Mouse (Mus musculus): ENCODE measurements around the gene Rnf182. TPM values are rescaled to one million over a fixed set of nuclear protein-coding genes. Genes with fewer than 3 reads are reported as not detected.

The Rnf182 gene
- polyA plus RNA-seq, 1 experiment: 0.47 TPM

DNA sequence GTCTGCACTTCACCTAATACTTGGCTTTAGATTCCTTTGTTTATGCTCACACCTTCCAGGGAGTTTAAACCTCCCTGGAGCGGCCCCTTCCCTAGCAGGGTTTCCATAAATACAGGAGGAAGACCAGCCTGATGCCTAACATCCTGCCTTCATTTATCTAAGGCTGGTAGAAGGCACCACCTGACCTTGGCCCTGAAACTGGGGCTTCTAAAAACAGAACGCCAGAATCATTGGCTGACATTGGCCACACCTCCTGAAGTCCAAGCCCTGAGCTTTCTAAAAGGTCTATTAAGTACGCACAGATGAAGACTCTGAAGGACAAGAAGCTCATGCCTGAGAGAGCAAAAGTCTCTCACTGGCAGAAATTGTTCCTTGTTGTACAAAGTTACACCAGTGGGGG, 94.0 kb downstream of the Rnf182 start:
- H3K4me3 ChIP-seq (ENCODE audit: insufficient read depth, low read length): no peak overlapping the region

DNA sequence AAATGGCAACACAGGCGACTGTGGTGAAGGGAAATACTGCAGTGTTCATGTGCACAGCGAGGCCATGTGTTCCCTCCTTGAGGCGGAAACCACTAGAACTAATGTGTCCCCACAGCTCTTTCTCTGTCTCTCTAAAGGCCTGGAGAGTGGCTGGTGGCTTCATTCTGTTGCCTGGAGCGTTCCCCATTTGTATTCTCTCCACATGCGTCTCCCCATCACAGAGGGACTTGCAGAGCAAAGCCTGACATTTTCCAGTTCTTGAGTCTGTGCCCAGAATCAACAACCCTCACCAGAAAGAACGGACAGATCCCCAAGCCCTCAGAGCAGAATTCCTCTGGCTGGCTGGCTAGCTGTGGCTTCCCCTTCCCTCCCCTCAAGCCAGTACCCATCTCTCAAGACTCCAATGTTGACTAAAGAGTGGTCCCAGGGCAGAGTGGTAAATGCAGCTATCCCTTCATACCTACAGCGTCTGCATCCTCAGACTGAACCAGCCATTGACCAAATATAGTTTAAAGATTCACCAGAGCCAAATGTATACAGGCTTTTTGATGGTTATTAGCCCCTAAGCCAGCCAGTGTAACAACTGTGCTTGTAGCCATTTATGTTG, 96.3 kb downstream of the Rnf182 start:
- Histone ChIP-seq H3K4me1 (ENCODE audit: control insufficient read depth, insufficient read depth, low read length) (no peaks in the 10 kb centered on the region), H3K27ac (ENCODE audit: insufficient read depth, low read length) (no peak overlapping the region), H3K4me3 (ENCODE audit: insufficient read depth, low read length) (no peak overlapping the region)
- no peak for TF ChIP-seq POLR2A (IDR thresholded peaks at IDR 0.05; ENCODE audit: low read depth, low read length)
- no peak for TF ChIP-seq CTCF (IDR thresholded peaks at IDR 0.05; ENCODE audit: borderline replicate concordance, insufficient read depth, low read length)

More for the DNA sequence above, 94.0 kb downstream of the Rnf182 start:
- Histone ChIP-seq H3K27ac (ENCODE audit: insufficient read depth, low read length) (no peak overlapping the region), H3K4me1 (ENCODE audit: control insufficient read depth, insufficient read depth, low read length) (no peaks in the 10 kb centered on the region)
- TF ChIP-seq CTCF (IDR thresholded peaks at IDR 0.05; ENCODE audit: borderline replicate concordance, insufficient read depth, low read length) (no peak), POLR2A (IDR thresholded peaks at IDR 0.05; ENCODE audit: low read depth, low read length) (no peak)

DNA sequence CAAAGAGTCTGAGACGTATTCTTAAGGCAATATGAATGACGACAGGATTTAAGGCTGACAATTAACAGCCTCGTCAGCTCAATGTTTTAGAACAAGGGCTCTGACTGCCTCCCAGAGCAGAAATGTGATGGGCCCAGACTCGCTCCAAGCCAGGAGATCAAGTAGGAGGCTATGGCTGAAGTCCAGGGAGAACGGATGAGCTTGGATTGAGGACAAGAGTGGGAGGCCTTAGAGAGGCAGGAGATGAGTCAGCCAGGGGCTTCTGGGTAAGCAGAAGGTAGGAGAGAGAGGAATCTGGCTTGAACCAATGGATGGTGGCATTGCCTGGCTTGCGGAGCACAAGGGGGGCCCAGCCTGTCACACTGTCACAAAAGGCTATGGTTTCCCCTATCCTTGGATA, 99.2 kb downstream of the Rnf182 start:
- H3K4me3 ChIP-seq (ENCODE audit: insufficient read depth, low read length): no peak overlapping the region
- TF ChIP-seq CTCF (IDR thresholded peaks at IDR 0.05; ENCODE audit: borderline replicate concordance, insufficient read depth, low read length): no peak
- H3K27ac ChIP-seq (ENCODE audit: insufficient read depth, low read length): no peak overlapping the region
- no peaks in the 10 kb centered on the region for H3K4me1 ChIP-seq (ENCODE audit: control insufficient read depth, insufficient read depth, low read length)

DNA sequence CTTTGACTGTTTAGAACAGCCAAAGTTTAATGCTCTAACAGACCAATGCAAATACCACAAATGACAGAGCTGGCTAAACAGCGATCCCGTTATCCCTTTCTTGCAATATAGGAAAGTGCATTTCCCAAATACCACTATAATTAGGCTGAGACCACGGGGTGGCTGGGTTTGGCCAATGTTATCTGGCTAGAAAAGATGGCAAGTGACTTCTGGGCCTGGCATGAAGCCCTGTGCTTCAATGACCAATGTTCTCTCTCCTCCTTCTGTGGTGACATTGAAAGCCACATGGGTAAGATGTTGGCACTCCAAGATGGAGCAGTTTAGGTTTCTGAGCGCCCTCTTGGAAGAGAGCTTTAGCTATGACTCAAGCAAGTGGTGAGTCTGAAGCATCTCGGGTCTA, 100.0 kb downstream of the Rnf182 start:
- Histone ChIP-seq H3K4me3 (ENCODE audit: insufficient read depth, low read length) (no peak overlapping the region), H3K4me1 (ENCODE audit: control insufficient read depth, insufficient read depth, low read length) (no peaks in the 10 kb centered on the region), H3K27ac (ENCODE audit: insufficient read depth, low read length) (no peak overlapping the region)
- TF ChIP-seq POLR2A (IDR thresholded peaks at IDR 0.05; ENCODE audit: low read depth, low read length): no peak

DNA sequence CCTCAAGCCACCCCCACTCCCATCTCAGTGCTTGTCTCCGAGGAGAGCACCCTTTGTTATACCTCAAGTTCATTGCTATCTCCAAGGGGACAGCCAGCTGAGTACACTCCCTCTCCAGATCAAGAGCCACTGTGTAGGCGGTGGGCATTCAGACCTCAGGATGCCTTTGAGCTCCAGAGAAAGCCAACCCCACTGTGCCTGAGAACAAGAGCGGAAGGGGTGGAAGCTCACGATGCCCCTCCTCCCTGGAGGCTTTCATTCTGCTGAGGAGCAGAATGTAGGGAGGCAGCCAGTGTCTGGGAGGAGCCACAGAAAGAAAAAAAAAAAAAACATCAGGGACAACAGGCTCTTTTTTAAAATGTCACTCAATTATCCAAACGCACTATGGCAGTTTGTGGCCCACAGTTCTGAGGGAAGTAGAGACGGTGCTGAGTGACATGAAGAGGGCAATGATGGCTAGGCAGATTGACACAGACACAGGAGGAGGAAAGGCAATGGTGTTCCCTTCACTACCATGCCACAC, 101.1 kb downstream of the Rnf182 start:
- Histone ChIP-seq H3K4me1 (ENCODE audit: control insufficient read depth, insufficient read depth, low read length) (no peaks in the 10 kb centered on the region), H3K4me3 (ENCODE audit: insufficient read depth, low read length) (no peak overlapping the region)
- TF ChIP-seq CTCF (IDR thresholded peaks at IDR 0.05; ENCODE audit: borderline replicate concordance, insufficient read depth, low read length): no peak
- TF ChIP-seq POLR2A (IDR thresholded peaks at IDR 0.05; ENCODE audit: low read depth, low read length): no peak

DNA sequence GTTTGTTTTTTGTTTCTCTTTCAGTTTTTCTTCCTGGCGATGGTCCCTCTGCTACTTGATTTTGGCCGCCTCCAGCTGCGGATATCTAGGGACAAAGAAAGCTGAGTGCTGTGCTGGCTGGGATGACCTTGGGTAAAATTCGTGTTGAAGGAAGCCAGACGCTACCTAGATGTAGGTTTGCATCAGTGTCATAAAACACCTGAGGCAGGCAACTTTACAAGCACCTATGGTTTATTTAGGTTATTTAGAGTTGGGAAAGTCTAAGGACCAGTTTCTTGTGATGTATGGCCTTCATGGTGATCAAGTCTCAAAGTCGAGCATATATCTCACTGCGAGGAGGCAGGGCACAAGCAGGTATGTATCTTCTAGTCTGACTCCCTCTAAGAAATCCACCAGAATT, 102.7 kb downstream of the Rnf182 start:
- no peak overlapping the region for H3K27ac ChIP-seq (ENCODE audit: insufficient read depth, low read length)
- TF ChIP-seq POLR2A (IDR thresholded peaks at IDR 0.05; ENCODE audit: low read depth, low read length) (no peak), CTCF (IDR thresholded peaks at IDR 0.05; ENCODE audit: borderline replicate concordance, insufficient read depth, low read length) (no peak)
- H3K4me3 ChIP-seq (ENCODE audit: insufficient read depth, low read length): no peak overlapping the region
- no peaks in the 10 kb centered on the region for H3K4me1 ChIP-seq (ENCODE audit: control insufficient read depth, insufficient read depth, low read length)

More for the DNA sequence above, 101.1 kb downstream of the Rnf182 start:
- no peak overlapping the region for H3K27ac ChIP-seq (ENCODE audit: insufficient read depth, low read length)

DNA sequence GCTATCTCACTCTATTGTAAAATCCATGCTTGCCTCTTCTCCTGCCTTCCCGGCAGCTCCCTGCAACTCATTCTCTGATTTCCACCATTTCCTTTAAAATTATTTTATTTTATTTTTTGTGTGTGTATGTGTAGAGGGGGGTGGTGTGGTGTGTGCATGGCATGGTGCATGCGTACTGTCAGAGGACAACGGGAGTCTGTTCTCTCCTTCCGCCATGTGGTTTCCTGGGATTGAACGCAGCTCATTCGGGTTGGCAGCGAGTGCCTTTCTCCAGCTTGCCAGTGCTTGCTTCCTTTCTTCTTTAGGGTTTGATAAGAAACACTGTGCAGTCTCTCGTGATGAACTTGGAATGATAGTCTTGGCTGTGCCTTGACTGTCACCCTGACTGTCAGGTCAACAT, 105.0 kb downstream of the Rnf182 start:
- H3K27ac ChIP-seq (ENCODE audit: insufficient read depth, low read length): no peak overlapping the region
- no peaks in the 10 kb centered on the region for H3K4me1 ChIP-seq (ENCODE audit: control insufficient read depth, insufficient read depth, low read length)
- no peak for TF ChIP-seq POLR2A (IDR thresholded peaks at IDR 0.05; ENCODE audit: low read depth, low read length)
- TF ChIP-seq CTCF (IDR thresholded peaks at IDR 0.05; ENCODE audit: borderline replicate concordance, insufficient read depth, low read length): no peak
- H3K4me3 ChIP-seq (ENCODE audit: insufficient read depth, low read length): no peak overlapping the region

Other genes with a start within 250 kb of the Rnf182 start
- gene Nol7, start 217.3 kb upstream of the Rnf182 start, polyA plus RNA-seq (2011; ENCODE audit: insufficient read length, low read depth, missing spikeins): 44.9 and 65.7 TPM in 2 replicates
- 55.4 and 74.1 TPM in 2 replicates for gene Ranbp9, start 134.4 kb upstream of the Rnf182 start, polyA plus RNA-seq (2011; ENCODE audit: insufficient read length, low read depth, missing spikeins)
- 11.8 and 14.1 TPM in 2 replicates for gene Mcur1, start 55.5 kb upstream of the Rnf182 start, polyA plus RNA-seq (2011; ENCODE audit: insufficient read length, low read depth, missing spikeins)
- gene Cd83, start 169.1 kb downstream of the Rnf182 start, polyA plus RNA-seq (2011; ENCODE audit: insufficient read length, low read depth, missing spikeins): 0.25 TPM in 1 of 2 replicates, not detected in the other